Mouse (Mus musculus) intestine, embryonic 14.5 days (tissue): ENCODE results near the gene Unc5b. TPM values are rescaled to one million over a fixed set of nuclear protein-coding genes. Genes with fewer than 3 reads are reported as not detected.
A peak's percentile ranks its signal among the peaks of the same experiment; 100 is the strongest.

Experiments used
- ATAC-seq: fragments of 200-750 bp; cut with Nextera tagmentation; replicated peaks from 2 replicates; pipeline ENCODE4 v1.8.0; 2017; ENCODE audit warnings: low read depth, moderate number of reproducible peaks, moderate TSS enrichment, moderate library complexity; ENCODE audit not compliant: low FRiP score, low TSS enrichment
- DNase-seq: peaks from one replicate; pipeline ENCODE4 v3.0.0-alpha.2; 2018; ENCODE audit warnings: low spot score
- H3K27ac ChIP-seq: fragments of 300-500 bp; sonication (generic); 2 replicates; pipeline ENCODE4 v1.5.1; 2014; ENCODE audit warnings: low read depth, mild to moderate bottlenecking, control low read depth
- H3K27me3 ChIP-seq: fragments of 300-500 bp; sonication (generic); replicated peaks from 2 replicates; pipeline ENCODE4 v1.6.1; 2014; ENCODE audit warnings: low read length, control low read depth; ENCODE audit not compliant: control insufficient read depth, insufficient read depth
- H3K36me3 ChIP-seq: fragments of 300-500 bp; sonication (generic); 2 replicates; pipeline ENCODE4 v1.6.1; 2014; ENCODE audit warnings: low read length, control low read depth; ENCODE audit not compliant: control insufficient read depth, insufficient read depth
- H3K4me1 ChIP-seq: fragments of 300-500 bp; sonication (generic); replicated peaks from 2 replicates; pipeline ENCODE4 v1.6.1; 2014; ENCODE audit warnings: low read length, control low read depth, mixed read lengths; ENCODE audit not compliant: control insufficient read depth, insufficient read depth
- H3K4me2 ChIP-seq: fragments of 300-500 bp; sonication (generic); 2 replicates; pipeline ENCODE4 v1.6.1; 2014; ENCODE audit warnings: low read length
- H3K4me3 ChIP-seq: fragments of 300-500 bp; sonication (generic); 2 replicates; pipeline ENCODE4 v1.5.1; 2014; ENCODE audit warnings: low read depth, low read length, control low read depth, mixed read lengths
- H3K9ac ChIP-seq: fragments of 300-500 bp; sonication (generic); 2 replicates; pipeline ENCODE4 v1.6.1; 2014; ENCODE audit warnings: mild to moderate bottlenecking, low read length
- H3K9me3 ChIP-seq: fragments of 300-500 bp; sonication (generic); 2 replicates; pipeline ENCODE4 v1.6.1; 2016; ENCODE audit warnings: low read length, control low read depth; ENCODE audit not compliant: control insufficient read depth
- WGBS: fragments of 180-500 bp; shearing (Covaris S2); extraction: QIAGEN DNeasy Blood & Tissue Kit; methylation state at CpG from one replicate; pipeline ENCODE4 v1.1.7; 2014; 5-methylcytosine and 5-hydroxymethylcytosine counted together
- polyA plus RNA-seq: library from polyadenylated mRNA; unstranded; fragments of >200 nt; fragmentation: Nextera tagmentation; extraction: Ambion mirVana; gene quantifications from 2 replicates; pipeline ENCODE4 v1.2.1, GENCODE M21; 2014

Unc5b gene
- polyA plus RNA-seq, 1 experiment from 2014 or later = 5.2 TPM

GRCm38 (mm10) chr10:60737169-60737728 is 94.1 kb downstream of the Unc5b start:
- no peaks in the 10 kb centered on the region for H3K4me1 ChIP-seq
- 75% methylated on average over 11 of the region's 11 CpGs for WGBS
- DNase-seq (no peak), ATAC-seq (no peak)
- H3K4me3 ChIP-seq = no peak overlapping the region
- H3K9me3 ChIP-seq = no peaks in the 10 kb centered on the region
- no peak overlapping the region for H3K9ac ChIP-seq
- 0 out of 2 replicates have a peak, but pooled peaks cover 5% of the 10 kb centered on the region for H3K36me3 ChIP-seq
- H3K27me3 ChIP-seq = no peaks in the 10 kb centered on the region
- H3K4me2 ChIP-seq = no peak overlapping the region
- H3K27ac ChIP-seq = no peak overlapping the region

- ATAC-seq (no peak), DNase-seq (no peak)
- H3K27me3 ChIP-seq = no peaks in the 10 kb centered on the region
- 0 out of 2 replicates have a peak, but pooled peaks cover 5% of the 10 kb centered on the region for H3K36me3 ChIP-seq
- H3K27ac ChIP-seq = no peak overlapping the region
- H3K9me3 ChIP-seq = no peaks in the 10 kb centered on the region
- WGBS = 100% methylated on average over 1 of the region's 1 CpGs
- no peak overlapping the region for H3K4me2 ChIP-seq
- no peak overlapping the region for H3K9ac ChIP-seq
- no peak overlapping the region for H3K4me3 ChIP-seq
- H3K4me1 ChIP-seq = no peaks in the 10 kb centered on the region
These were observed 95.6 kb downstream of the Unc5b start for GRCm38 (mm10) chr10:60735737-60736136.

- 66% methylated on average over 8 of the region's 8 CpGs for WGBS
- no peak overlapping the region for H3K4me3 ChIP-seq
- no peaks in the 10 kb centered on the region for H3K27me3 ChIP-seq
- no peak overlapping the region for H3K9ac ChIP-seq
- no peaks in the 10 kb centered on the region for H3K9me3 ChIP-seq
- DNase-seq = no peak
- no peaks in the 10 kb centered on the region for H3K4me1 ChIP-seq
- H3K36me3 ChIP-seq = 0 out of 2 replicates have a peak, but pooled peaks cover 5% of the 10 kb centered on the region
- ATAC-seq = no peak
- H3K4me2 ChIP-seq = no peak overlapping the region
- no peak overlapping the region for H3K27ac ChIP-seq
These were observed 97.9 kb downstream of the Unc5b start for GRCm38 (mm10) chr10:60733471-60733870.

- no peak for ATAC-seq
- Histone ChIP-seq H3K27ac (no peak overlapping the region), H3K9me3 (no peaks in the 10 kb centered on the region), H3K4me1 (peaks cover 5% of the 10 kb centered on the region), H3K4me2 (no peak overlapping the region), H3K4me3 (no peak overlapping the region), H3K36me3 (0 out of 2 replicates have a peak, but pooled peaks cover 5% of the 10 kb centered on the region), H3K9ac (no peak overlapping the region), H3K27me3 (no peaks in the 10 kb centered on the region)
- DNase-seq = no peak
- 48% methylated on average over 2 of the region's 2 CpGs for WGBS
These were observed 99.0 kb downstream of the Unc5b start for GRCm38 (mm10) chr10:60732397-60732861.

GRCm38 (mm10) chr10:60731742-60732141 is 99.6 kb downstream of the Unc5b start:
- Histone ChIP-seq H3K4me3 (no peak overlapping the region), H3K36me3 (0 out of 2 replicates have a peak, but pooled peaks cover 3% of the 10 kb centered on the region), H3K4me2 (no peak overlapping the region), H3K27me3 (no peaks in the 10 kb centered on the region), H3K4me1 (peaks cover 10% of the 10 kb centered on the region), H3K9me3 (no peaks in the 10 kb centered on the region), H3K9ac (no peak overlapping the region), H3K27ac (no peak overlapping the region)
- DNase-seq (no peak), ATAC-seq (no peak)
- 34% methylated on average over 5 of the region's 5 CpGs for WGBS

GRCm38 (mm10) chr10:60727301-60727700 is 104.1 kb downstream of the Unc5b start:
- DNase-seq (no peak), ATAC-seq (no peak)
- Histone ChIP-seq H3K9ac (no peak overlapping the region), H3K36me3 (no peaks in the 10 kb centered on the region), H3K9me3 (no peaks in the 10 kb centered on the region), H3K27ac (peak overlapping the region; percentile 6; the same call in 1 of the 2 replicates), H3K4me1 (peaks cover 10% of the 10 kb centered on the region), H3K27me3 (no peaks in the 10 kb centered on the region), H3K4me3 (no peak overlapping the region), H3K4me2 (no peak overlapping the region)
- WGBS = 29% methylated on average over 5 of the region's 5 CpGs

GRCm38 (mm10) chr10:60726896-60727295 is 104.5 kb downstream of the Unc5b start:
- Histone ChIP-seq H3K9ac (no peak overlapping the region), H3K4me3 (no peak overlapping the region), H3K27me3 (no peaks in the 10 kb centered on the region), H3K4me2 (no peak overlapping the region), H3K27ac (no peak overlapping the region), H3K4me1 (peaks cover 10% of the 10 kb centered on the region), H3K36me3 (no peaks in the 10 kb centered on the region), H3K9me3 (no peaks in the 10 kb centered on the region)
- DNase-seq (no peak), ATAC-seq (no peak)
- 72% methylated on average over 3 of the region's 3 CpGs for WGBS

GRCm38 (mm10) chr10:60724496-60724895 is 106.9 kb downstream of the Unc5b start:
- Histone ChIP-seq H3K27ac (no peak overlapping the region), H3K4me3 (no peak overlapping the region), H3K36me3 (peaks cover under 1% of the 10 kb centered on the region; the same call in 1 of the 2 replicates), H3K4me1 (peaks cover 10% of the 10 kb centered on the region), H3K4me2 (no peak overlapping the region), H3K9ac (no peak overlapping the region), H3K9me3 (no peaks in the 10 kb centered on the region), H3K27me3 (no peaks in the 10 kb centered on the region)
- WGBS = 74% methylated on average over 6 of the region's 6 CpGs
- DNase-seq (no peak), ATAC-seq (no peak)

- no peak overlapping the region for H3K9ac ChIP-seq
- WGBS = 79% methylated on average over 1 of the region's 1 CpGs
- no peaks in the 10 kb centered on the region for H3K9me3 ChIP-seq
- peaks cover 8% of the 10 kb centered on the region; the same call in 1 of the 2 replicates for H3K36me3 ChIP-seq
- H3K4me3 ChIP-seq = no peak overlapping the region
- no peak overlapping the region for H3K27ac ChIP-seq
- ATAC-seq (no peak), DNase-seq (no peak)
- H3K4me1 ChIP-seq = peaks cover 10% of the 10 kb centered on the region
- H3K4me2 ChIP-seq = no peak overlapping the region
- H3K27me3 ChIP-seq = no peaks in the 10 kb centered on the region
These were observed 108.0 kb downstream of the Unc5b start for GRCm38 (mm10) chr10:60723345-60723744.
